Mouse (Mus musculus) splenic B cell, adult 2 months (primary cell): ENCODE measurements around the gene Slc18a2.
A peak's percentile ranks its signal among the peaks of the same experiment; 100 is the strongest.

Source experiments
- DNase-seq: peaks from one replicate; pipeline ENCODE4 v3.0.0-alpha.2; 2011; ENCODE audit warnings: low read depth, low spot score
- H3K27me3 ChIP-seq: 2 replicates; pipeline ENCODE4 v1.6.1; 2012; ENCODE audit warnings: mild to moderate bottlenecking, low read length, moderate library complexity, mixed read lengths; ENCODE audit not compliant: control insufficient read depth, poor library complexity, insufficient read depth, severe bottlenecking
- H3K36me3 ChIP-seq: 2 replicates; pipeline ENCODE4 v1.6.1; 2012; ENCODE audit warnings: mild to moderate bottlenecking, low read length, moderate library complexity, mixed read lengths; ENCODE audit not compliant: control insufficient read depth, poor library complexity, insufficient read depth, severe bottlenecking

Gene Slc18a2

GRCm38 (mm10) chr19:59260718-59261442 is at the start of gene Slc18a2:
Gene Slc18a2, plus strand, starts transcription at chr19:59260896.
- no peaks in the 10 kb centered on the region for H3K27me3 ChIP-seq
- DNase-seq = no peak

GRCm38 (mm10) chr19:59216891-59217290 is 43.8 kb upstream of the Slc18a2 start:
- H3K27me3 ChIP-seq = no peaks in the 10 kb centered on the region
- H3K36me3 ChIP-seq = no peaks in the 10 kb centered on the region
- DNase-seq = no peak

More at GRCm38 (mm10) chr19:59260718-59261442, at the start of gene Slc18a2:
- H3K36me3 ChIP-seq = no peaks in the 10 kb centered on the region

GRCm38 (mm10) chr19:59218991-59219390 is 41.7 kb upstream of the Slc18a2 start, which contains the start of gene Kcnk18:
Gene Kcnk18, plus strand, starts transcription at chr19:59219214.
- DNase-seq = no peak
- Histone ChIP-seq H3K36me3 (no peaks in the 10 kb centered on the region), H3K27me3 (no peaks in the 10 kb centered on the region)

GRCm38 (mm10) chr19:59221131-59221530 is 39.6 kb upstream of the Slc18a2 start:
- H3K27me3 ChIP-seq = no peaks in the 10 kb centered on the region
- DNase-seq = no peak
- H3K36me3 ChIP-seq = no peaks in the 10 kb centered on the region

- no peak for DNase-seq
- no peaks in the 10 kb centered on the region for H3K27me3 ChIP-seq
- no peaks in the 10 kb centered on the region for H3K36me3 ChIP-seq
Measured at GRCm38 (mm10) chr19:59228376-59228775, 32.3 kb upstream of the Slc18a2 start.

- H3K36me3 ChIP-seq = no peaks in the 10 kb centered on the region
- no peaks in the 10 kb centered on the region for H3K27me3 ChIP-seq
- DNase-seq = no peak
Measured at GRCm38 (mm10) chr19:59232786-59233185, 27.9 kb upstream of the Slc18a2 start.

- Histone ChIP-seq H3K27me3 (no peaks in the 10 kb centered on the region), H3K36me3 (no peaks in the 10 kb centered on the region)
- DNase-seq = no peak
Measured at GRCm38 (mm10) chr19:59235001-59235400, 25.7 kb upstream of the Slc18a2 start.

GRCm38 (mm10) chr19:59236046-59236445 is 24.6 kb upstream of the Slc18a2 start:
- Histone ChIP-seq H3K36me3 (no peaks in the 10 kb centered on the region), H3K27me3 (no peaks in the 10 kb centered on the region)
- no peak for DNase-seq

- no peak for DNase-seq
Measured at GRCm38 (mm10) chr19:59238630-59239029, 22.1 kb upstream of the Slc18a2 start.

GRCm38 (mm10) chr19:59239124-59239817 is 21.4 kb upstream of the Slc18a2 start:
- DNase-seq = peak; percentile 84
- no peaks in the 10 kb centered on the region for H3K36me3 ChIP-seq
- no peaks in the 10 kb centered on the region for H3K27me3 ChIP-seq

More at GRCm38 (mm10) chr19:59238630-59239029, 22.1 kb upstream of the Slc18a2 start:
- Histone ChIP-seq H3K27me3 (no peaks in the 10 kb centered on the region), H3K36me3 (no peaks in the 10 kb centered on the region)

- Histone ChIP-seq H3K36me3 (no peaks in the 10 kb centered on the region), H3K27me3 (no peaks in the 10 kb centered on the region)
- no peak for DNase-seq
Measured at GRCm38 (mm10) chr19:59241987-59242386, 18.7 kb upstream of the Slc18a2 start.

GRCm38 (mm10) chr19:59243057-59243456 is 17.6 kb upstream of the Slc18a2 start:
- DNase-seq = no peak
- Histone ChIP-seq H3K27me3 (no peaks in the 10 kb centered on the region), H3K36me3 (no peaks in the 10 kb centered on the region)

GRCm38 (mm10) chr19:59248144-59248543 is 12.6 kb upstream of the Slc18a2 start:
- H3K27me3 ChIP-seq = no peaks in the 10 kb centered on the region
- DNase-seq = no peak
- no peaks in the 10 kb centered on the region for H3K36me3 ChIP-seq

- no peak for DNase-seq
- no peaks in the 10 kb centered on the region for H3K27me3 ChIP-seq
- no peaks in the 10 kb centered on the region for H3K36me3 ChIP-seq
Measured at GRCm38 (mm10) chr19:59248553-59249286, 12.0 kb upstream of the Slc18a2 start.

- Histone ChIP-seq H3K36me3 (no peaks in the 10 kb centered on the region), H3K27me3 (no peaks in the 10 kb centered on the region)
- no peak for DNase-seq
Measured at GRCm38 (mm10) chr19:59252651-59253050, 8.0 kb upstream of the Slc18a2 start.
